Mouse (Mus musculus): ENCODE results near the gene Tent4b.
A peak's percentile ranks its signal among the peaks of the same experiment; 100 is the strongest.

The Tent4b gene

GRCm38 (mm10) chr8:88279220-88279619 is 80.2 kb downstream of the Tent4b start:
- DNase-seq (ENCODE audit: low spot score in 2 of 2) = no peak

GRCm38 (mm10) chr8:88279670-88280069 is 80.7 kb downstream of the Tent4b start:
- DNase-seq (ENCODE audit: low spot score in 2 of 2) = no peak

- no peak for DNase-seq (ENCODE audit: low spot score in 2 of 2)
Observed at GRCm38 (mm10) chr8:88280904-88281303, 81.9 kb downstream of the Tent4b start.

GRCm38 (mm10) chr8:88282684-88283083 is 83.7 kb downstream of the Tent4b start:
- DNase-seq (ENCODE audit: low spot score in 2 of 2) = peak in 1 of 2 experiments; percentile 56

GRCm38 (mm10) chr8:88283243-88284115 is 84.5 kb downstream of the Tent4b start:
- no peak for DNase-seq (ENCODE audit: low spot score in 2 of 2)

GRCm38 (mm10) chr8:88284738-88285137 is 85.7 kb downstream of the Tent4b start:
- no peak for DNase-seq (ENCODE audit: low spot score in 2 of 2)

- peak in 1 of 2 experiments; percentile 42 for DNase-seq (ENCODE audit: low spot score in 2 of 2)
Observed at GRCm38 (mm10) chr8:88285469-88286356, 86.7 kb downstream of the Tent4b start.

GRCm38 (mm10) chr8:88286421-88286960 is 87.5 kb downstream of the Tent4b start:
- no peak for DNase-seq (ENCODE audit: low spot score in 2 of 2)

- peak; percentile 71 to 75 for DNase-seq (ENCODE audit: low spot score in 2 of 2)
Observed at GRCm38 (mm10) chr8:88288622-88289242, 89.7 kb downstream of the Tent4b start.

GRCm38 (mm10) chr8:88289901-88290300 is 90.9 kb downstream of the Tent4b start:
- no peak for DNase-seq (ENCODE audit: low spot score in 2 of 2)

GRCm38 (mm10) chr8:88290326-88291304 is 91.6 kb downstream of the Tent4b start:
- DNase-seq (ENCODE audit: low spot score in 2 of 2) = peak; percentile 40 to 45

GRCm38 (mm10) chr8:88291305-88291690 is 92.3 kb downstream of the Tent4b start:
- peak; percentile 39 to 68 for DNase-seq (ENCODE audit: low spot score in 2 of 2)

GRCm38 (mm10) chr8:88292926-88293325 is 93.9 kb downstream of the Tent4b start:
- no peak for DNase-seq (ENCODE audit: low spot score in 2 of 2)

GRCm38 (mm10) chr8:88293590-88294356 is 94.8 kb downstream of the Tent4b start:
- DNase-seq (ENCODE audit: low spot score in 2 of 2) = peak; percentile 54 to 74

- no peak for DNase-seq (ENCODE audit: low spot score in 2 of 2)
Observed at GRCm38 (mm10) chr8:88294977-88295376, 96.0 kb downstream of the Tent4b start.

GRCm38 (mm10) chr8:88297976-88298732 is 99.1 kb downstream of the Tent4b start:
- no peak for DNase-seq (ENCODE audit: low spot score in 2 of 2)

GRCm38 (mm10) chr8:88298733-88299103 is 99.7 kb downstream of the Tent4b start:
- no peak for DNase-seq (ENCODE audit: low spot score in 2 of 2)

GRCm38 (mm10) chr8:88299907-88300603 is 101.0 kb downstream of the Tent4b start:
- peak in 1 of 2 experiments; percentile 25 for DNase-seq (ENCODE audit: low spot score in 2 of 2)

Data from natural killer cell, adult 2 months (primary cell).